Mouse (Mus musculus) midbrain, postnatal 0 days (tissue): Measurements from ENCODE around the gene 4931428F04Rik. TPM values are rescaled to one million over a fixed set of nuclear protein-coding genes. Genes with fewer than 3 reads are reported as not detected.
A peak's percentile ranks its signal among the peaks of the same experiment; 100 is the strongest.

ENCODE experiments used
- ATAC-seq: fragments of 200-750 bp; cut with Nextera tagmentation; 2 replicates; pipeline ENCODE4 v1.8.0; 2017; ENCODE audit warnings: moderate number of reproducible peaks, mild to moderate bottlenecking, moderate TSS enrichment, moderate library complexity; ENCODE audit not compliant: low FRiP score
- DNase-seq: peaks from one replicate; pipeline ENCODE4 v3.0.0-alpha.2; 2015; ENCODE audit warnings: low spot score
- H3K27ac ChIP-seq: fragments of 300-500 bp; sonication (generic); 2 replicates; pipeline ENCODE4 v1.5.1; 2014; ENCODE audit warnings: low read depth, mild to moderate bottlenecking, low read length, mixed read lengths
- H3K27me3 ChIP-seq: fragments of 300-500 bp; sonication (generic); 2 replicates; pipeline ENCODE4 v1.6.1; 2014; ENCODE audit warnings: low read length, control low read depth, mixed read lengths; ENCODE audit not compliant: insufficient read depth
- H3K36me3 ChIP-seq: fragments of 300-500 bp; sonication (generic); 2 replicates; pipeline ENCODE4 v1.6.1; 2014; ENCODE audit warnings: low read length, control low read depth, mixed read lengths; ENCODE audit not compliant: insufficient read depth
- H3K4me1 ChIP-seq: fragments of 300-500 bp; sonication (generic); 2 replicates; pipeline ENCODE4 v1.6.1; 2014; ENCODE audit warnings: mild to moderate bottlenecking, control low read depth, antibody characterized with exemption, low read length, mixed read lengths; ENCODE audit not compliant: insufficient read depth
- H3K4me2 ChIP-seq: fragments of 300-500 bp; sonication (generic); 2 replicates; pipeline ENCODE4 v1.6.1; 2014; ENCODE audit warnings: low read depth, mild to moderate bottlenecking, low read length, mixed read lengths; ENCODE audit not compliant: poor library complexity, severe bottlenecking
- H3K4me3 ChIP-seq: fragments of 300-500 bp; sonication (generic); 2 replicates; pipeline ENCODE4 v1.5.1; 2014; ENCODE audit warnings: low read depth, mild to moderate bottlenecking, low read length, moderate library complexity
- H3K9ac ChIP-seq: fragments of 300-500 bp; sonication (generic); replicated peaks from 2 replicates; pipeline ENCODE4 v1.6.1; 2014; ENCODE audit warnings: mild to moderate bottlenecking, low read length, moderate library complexity, mixed read lengths; ENCODE audit not compliant: poor library complexity, severe bottlenecking
- H3K9me3 ChIP-seq: fragments of 300-500 bp; sonication (generic); 2 replicates; pipeline ENCODE4 v1.6.1; 2016; ENCODE audit warnings: low read length, control low read depth
- CTCF ChIP-seq: IDR thresholded peaks from 2 replicates; pipeline ENCODE4 v1.5.1; 2016; ENCODE audit warnings: antibody characterized with exemption, mild to moderate bottlenecking
- WGBS: fragments of 180-500 bp; shearing (Covaris S2); extraction: QIAGEN DNeasy Blood & Tissue Kit; methylation state at CpG from one replicate; pipeline ENCODE4 v1.1.7; 2014; 5-methylcytosine and 5-hydroxymethylcytosine counted together
- polyA plus RNA-seq: library from polyadenylated mRNA; unstranded; fragments of >200 nt; fragmentation: Nextera tagmentation; extraction: Ambion mirVana; gene quantifications from 2 replicates; pipeline ENCODE4 v1.2.1, GENCODE M21; 2015
- total RNA-seq: library from RNA; depleted of rRNA; stranded (reverse); fragments of >200 nt; gene quantifications from 2 replicates; pipeline ENCODE4 v1.2.3, GENCODE M21; 2014

Gene 4931428F04Rik
- total and polyA plus RNA-seq, 2 experiments from 2014 or later: 63.6 to 131 TPM

GRCm38 (mm10) chr8:105280567-105280966 lies 9.1 kb downstream of the 4931428F04Rik start:
- no peak overlapping the region for H3K27ac ChIP-seq
- WGBS: 58% methylated on average over 3 of the region's 3 CpGs

GRCm38 (mm10) chr8:105278911-105279334 lies 10.7 kb downstream of the 4931428F04Rik start:
- H3K4me3 ChIP-seq: peak overlapping the region; percentile 18; the same call in 1 of the 2 replicates
- TF ChIP-seq CTCF: peak; percentile 53
- H3K36me3 ChIP-seq: peaks cover 32% of the 10 kb centered on the region
- H3K4me2 ChIP-seq: peak overlapping the region; percentile 42
- no peak overlapping the region for H3K9ac ChIP-seq
- no peaks in the 10 kb centered on the region for H3K9me3 ChIP-seq
- H3K4me1 ChIP-seq: peaks cover 14% of the 10 kb centered on the region
- peak; percentile 81 for DNase-seq
- no peak overlapping the region for H3K27ac ChIP-seq
- peaks cover 14% of the 10 kb centered on the region; the same call in 1 of the 2 replicates for H3K27me3 ChIP-seq
- 7% methylated on average over 28 of the region's 28 CpGs for WGBS
- peak; percentile 38; the same call in 1 of the 2 replicates for ATAC-seq

More at GRCm38 (mm10) chr8:105280567-105280966, 9.1 kb downstream of the 4931428F04Rik start:
- no peak overlapping the region for H3K4me2 ChIP-seq
- peaks cover 37% of the 10 kb centered on the region for H3K36me3 ChIP-seq
- no peaks in the 10 kb centered on the region for H3K9me3 ChIP-seq
- no peaks in the 10 kb centered on the region for H3K27me3 ChIP-seq
- H3K9ac ChIP-seq: no peak overlapping the region
- ATAC-seq: no peak
- no peak for DNase-seq
- no peak for TF ChIP-seq CTCF
- no peak overlapping the region for H3K4me3 ChIP-seq
- peaks cover 13% of the 10 kb centered on the region for H3K4me1 ChIP-seq

DNA sequence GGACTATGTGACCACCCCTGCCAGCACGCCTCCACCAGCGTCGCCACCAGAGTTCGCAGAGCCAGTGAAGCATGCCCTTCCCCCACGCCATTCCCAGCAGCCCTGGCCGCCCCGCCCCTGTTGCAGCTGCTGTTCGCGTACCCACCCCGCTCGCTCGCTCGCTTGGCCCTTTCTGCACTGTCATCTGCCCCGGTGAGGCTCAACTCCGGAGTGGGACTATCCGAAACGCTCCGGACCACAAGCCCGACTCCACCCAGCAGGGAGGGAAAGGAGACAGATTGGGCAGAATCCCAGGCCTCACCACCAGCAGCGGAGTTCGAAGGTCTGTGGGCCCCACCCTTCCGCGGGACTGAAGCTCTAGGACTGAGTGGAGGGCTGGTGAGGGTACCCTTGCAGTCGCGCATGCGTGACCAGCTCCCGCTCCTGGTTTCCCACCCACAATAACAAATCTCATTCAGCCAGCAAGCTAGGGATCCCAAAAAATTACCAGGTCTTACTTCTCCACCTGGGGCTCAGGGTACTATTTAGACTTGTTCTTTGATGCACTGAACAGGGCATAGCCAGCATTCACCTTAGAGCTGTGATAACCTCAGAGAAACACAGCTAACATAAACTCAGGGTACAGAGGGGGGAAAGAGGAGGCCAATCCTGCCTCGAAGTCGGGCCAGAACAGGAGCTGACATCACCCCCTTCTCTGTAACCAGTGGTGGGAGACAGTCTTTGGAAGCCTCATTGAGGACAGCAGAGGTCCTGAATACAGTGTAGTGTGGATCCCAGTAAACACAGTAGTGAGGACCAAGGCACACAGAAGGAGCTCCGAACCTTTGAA lies 13.2 kb downstream of the 4931428F04Rik start:
- peaks cover 13% of the 10 kb centered on the region for H3K36me3 ChIP-seq
- H3K27me3 ChIP-seq: peaks cover 31% of the 10 kb centered on the region
- H3K4me1 ChIP-seq: peaks cover 14% of the 10 kb centered on the region
- H3K4me3 ChIP-seq: peak overlapping the region; percentile 47
- H3K4me2 ChIP-seq: peak overlapping the region; percentile 89
- peak; percentile 65 for ATAC-seq
- H3K9ac ChIP-seq: peak overlapping the region; percentile 60
- H3K27ac ChIP-seq: 0 out of 2 replicates have a peak overlapping the region, but pooled peaks have one; percentile 38
- WGBS: 4% methylated on average over 30 of the region's 30 CpGs
- DNase-seq: no peak
- no peak for TF ChIP-seq CTCF
- no peaks in the 10 kb centered on the region for H3K9me3 ChIP-seq

GRCm38 (mm10) chr8:105275840-105276239 lies 13.8 kb downstream of the 4931428F04Rik start, which contains the start of gene Nol3:
TSS of gene Nol3 (plus strand) at chr8:105276140.
- Histone ChIP-seq H3K4me3 (peak within 1 kb of the TSS; percentile 47), H3K27me3 (peaks cover 37% of the 10 kb centered on the region), H3K9ac (peak within 1 kb of the TSS; percentile 60), H3K36me3 (peaks cover 10% of the 10 kb centered on the region), H3K9me3 (no peaks in the 10 kb centered on the region), H3K4me2 (peak within 1 kb of the TSS; percentile 89), H3K4me1 (peaks cover 14% of the 10 kb centered on the region), H3K27ac (0 out of 2 replicates have a peak within 1 kb of the TSS, but pooled peaks have one; percentile 38)
- TF ChIP-seq CTCF: no peak
- DNase-seq (no peak), ATAC-seq (no peak)
- WGBS: 3% methylated on average over 10 of the region's 10 CpGs

DNA sequence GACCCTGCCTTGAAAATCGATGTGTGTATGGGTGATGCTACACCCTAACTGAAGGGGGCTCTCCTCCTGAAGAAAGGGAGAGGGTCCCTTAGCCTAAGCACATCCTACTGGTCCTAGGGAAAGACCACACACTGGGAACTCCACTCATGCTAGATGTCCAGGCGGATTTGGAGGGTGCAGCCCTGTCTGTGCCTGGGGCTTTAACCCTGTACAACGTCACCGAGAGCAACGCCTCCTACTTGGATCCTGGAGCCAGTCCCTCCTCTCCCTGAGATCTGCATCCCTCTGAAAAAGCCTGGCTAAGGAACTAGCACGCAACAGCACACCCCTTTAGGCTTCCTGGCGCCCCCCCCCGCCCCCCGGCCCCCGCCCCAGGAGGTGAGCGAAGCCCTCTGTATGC lies 14.3 kb downstream of the 4931428F04Rik start:
- Histone ChIP-seq H3K9me3 (no peaks in the 10 kb centered on the region), H3K9ac (0 out of 2 replicates have a peak overlapping the region, but pooled peaks have one; percentile 24), H3K36me3 (peaks cover 7% of the 10 kb centered on the region), H3K4me1 (peaks cover 19% of the 10 kb centered on the region), H3K27ac (no peak overlapping the region), H3K27me3 (peaks cover 41% of the 10 kb centered on the region), H3K4me2 (peak overlapping the region; percentile 89), H3K4me3 (peak overlapping the region; percentile 47)
- ATAC-seq (no peak), DNase-seq (no peak)
- 5% methylated on average over 11 of the region's 11 CpGs for WGBS
- 0 out of 2 replicates have a peak, but pooled peaks have one; percentile 12 for TF ChIP-seq CTCF

GRCm38 (mm10) chr8:105270916-105271186 lies 18.8 kb downstream of the 4931428F04Rik start:
- 0 out of 2 replicates have a peak overlapping the region, but pooled peaks have one; percentile 5 for H3K4me3 ChIP-seq
- 3% methylated on average over 11 of the region's 11 CpGs for WGBS
- H3K27ac ChIP-seq: no peak overlapping the region
- TF ChIP-seq CTCF: peak; percentile 17; the same call in 1 of the 2 replicates
- no peak for ATAC-seq
- no peak overlapping the region for H3K9ac ChIP-seq
- H3K9me3 ChIP-seq: no peaks in the 10 kb centered on the region
- no peaks in the 10 kb centered on the region for H3K36me3 ChIP-seq
- peak overlapping the region; percentile 35; the same call in 1 of the 2 replicates for H3K4me2 ChIP-seq
- H3K4me1 ChIP-seq: peaks cover 9% of the 10 kb centered on the region
- peaks cover 66% of the 10 kb centered on the region for H3K27me3 ChIP-seq
- DNase-seq: no peak
